Mouse (Mus musculus): ENCODE measurements at regions not wholly inside any gene's neighbourhood (a gene's known extent, or its start where the extent isn't known, plus 50 kb on each side); places are given as distances from the start of the nearest gene placed in this dataset.

DNA sequence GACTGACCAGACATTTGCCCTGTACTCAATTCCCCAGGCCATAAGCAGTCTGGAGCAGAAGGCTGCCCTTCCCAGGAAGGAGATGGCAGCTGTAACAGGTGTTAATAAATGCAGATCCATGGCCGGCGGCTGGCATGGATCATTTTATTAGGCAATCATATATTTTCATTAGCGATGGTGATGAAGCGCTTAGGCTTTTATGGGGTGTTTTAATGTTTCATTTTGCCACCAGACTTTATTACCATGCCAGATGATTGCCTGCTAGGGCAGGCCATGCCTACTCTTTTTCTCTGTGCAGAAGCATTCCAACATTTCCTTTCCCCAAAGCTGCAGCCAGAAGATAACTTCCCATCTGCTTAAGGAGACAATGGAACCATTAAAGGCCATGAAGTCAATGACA, 596.2 kb downstream of the Gm9195 start:
- no peak for DNase-seq (ENCODE audit: low spot score in 2 of 2)

DNA sequence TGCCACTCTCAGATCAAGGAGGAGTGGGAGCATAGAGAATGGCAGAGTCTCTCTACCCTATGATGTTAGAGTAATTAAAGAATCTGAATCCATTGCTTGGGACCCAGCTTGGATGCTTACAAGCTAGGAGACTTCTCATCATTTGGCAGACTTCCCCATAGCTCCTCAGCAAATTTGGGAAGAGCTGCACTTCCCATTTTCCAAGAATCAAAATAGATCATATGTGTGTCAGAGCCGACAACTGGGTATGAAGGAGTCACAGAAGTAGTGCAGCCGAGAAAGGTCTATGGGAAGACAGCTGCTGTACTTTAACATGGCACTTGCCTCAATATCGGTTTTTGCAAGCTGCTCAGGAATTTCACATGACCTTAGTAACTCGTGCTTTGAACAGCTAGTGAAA, 596.8 kb downstream of the Gm9195 start:
- no peak for DNase-seq (ENCODE audit: low spot score in 2 of 2)

DNA sequence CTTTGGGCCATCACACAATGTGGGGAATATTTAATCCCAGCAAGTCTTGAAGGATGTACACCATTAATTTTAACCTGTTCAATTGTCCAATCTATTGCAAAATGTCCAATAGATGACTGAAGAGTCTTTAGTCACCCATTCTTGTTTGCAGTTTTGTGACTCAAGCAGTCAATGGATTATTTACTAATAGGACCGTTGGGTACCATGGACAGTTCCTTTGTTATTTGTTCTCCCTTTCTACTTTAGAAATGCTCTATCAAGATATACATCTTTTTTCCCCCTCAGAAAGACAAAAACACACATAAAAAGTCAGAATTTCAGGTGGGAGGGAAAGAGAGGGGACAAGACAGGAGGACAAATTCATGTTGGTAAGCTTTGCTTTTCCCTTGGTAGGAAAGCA, 598.3 kb downstream of the Gm9195 start:
- DNase-seq (ENCODE audit: low spot score in 2 of 2), result no peak

GRCm38 (mm10) chr14:71891667-71892066, 600.0 kb downstream of the Gm9195 start:
- DNase-seq (ENCODE audit: low spot score in 2 of 2), result no peak

GRCm38 (mm10) chr14:71882871-71883270, 608.8 kb downstream of the Gm9195 start:
- no peak for DNase-seq (ENCODE audit: low spot score in 2 of 2)

DNA sequence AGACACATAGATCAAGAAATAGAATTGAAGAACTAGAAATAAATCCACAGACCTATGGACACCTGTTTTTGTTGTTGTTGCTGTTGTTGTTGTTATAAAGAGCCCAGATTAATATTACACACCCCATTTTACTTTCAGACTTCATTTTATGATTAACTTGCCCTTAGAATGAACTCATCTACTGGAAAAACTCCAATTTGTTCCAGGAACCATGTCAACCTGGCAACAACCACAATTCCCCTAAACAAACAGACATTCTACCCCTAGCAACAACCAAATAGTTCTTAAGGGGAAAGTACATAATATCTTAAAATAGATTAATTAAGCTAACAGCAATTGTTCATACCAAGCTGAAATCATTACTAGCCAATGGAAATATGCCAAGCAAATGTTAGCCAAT, 646.1 kb downstream of the Gm9195 start:
- DNase-seq (ENCODE audit: low spot score in 2 of 2), result no peak

DNA sequence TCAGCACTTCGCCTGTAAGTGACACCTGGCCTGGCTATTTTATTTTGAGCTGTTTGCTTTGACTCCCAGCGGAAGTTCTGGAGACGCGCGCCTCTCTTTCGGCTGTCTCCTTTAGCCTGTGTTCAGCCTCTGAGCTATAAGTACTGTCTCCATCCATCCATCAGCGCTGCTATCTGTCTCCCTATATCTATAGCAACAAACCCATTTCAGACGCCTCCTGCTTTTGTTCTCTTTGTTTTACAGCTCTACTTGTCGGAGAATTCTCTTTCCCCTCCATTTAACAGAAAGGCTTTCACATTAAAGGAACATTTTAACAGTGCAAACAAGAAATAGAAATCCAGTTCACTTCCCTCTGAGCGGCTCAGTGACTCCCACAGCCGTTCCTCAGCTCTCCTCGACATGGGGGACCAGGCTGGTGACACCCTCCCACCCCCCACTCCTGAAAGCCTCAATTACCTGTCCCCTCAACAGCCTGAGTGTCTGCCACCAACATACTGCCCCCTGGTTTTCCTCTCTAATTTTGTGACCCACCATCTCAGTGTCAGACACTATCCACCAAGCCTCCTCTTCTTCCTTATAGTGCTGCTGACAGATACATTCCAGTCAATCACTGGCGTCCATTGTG, 682.7 kb downstream of the Gm9195 start:
- no peak for DNase-seq (ENCODE audit: low spot score in 2 of 2)

- no peak for DNase-seq (ENCODE audit: low spot score in 2 of 2)
These were observed 686.0 kb downstream of the Gm9195 start for GRCm38 (mm10) chr14:71805624-71806023.

DNA sequence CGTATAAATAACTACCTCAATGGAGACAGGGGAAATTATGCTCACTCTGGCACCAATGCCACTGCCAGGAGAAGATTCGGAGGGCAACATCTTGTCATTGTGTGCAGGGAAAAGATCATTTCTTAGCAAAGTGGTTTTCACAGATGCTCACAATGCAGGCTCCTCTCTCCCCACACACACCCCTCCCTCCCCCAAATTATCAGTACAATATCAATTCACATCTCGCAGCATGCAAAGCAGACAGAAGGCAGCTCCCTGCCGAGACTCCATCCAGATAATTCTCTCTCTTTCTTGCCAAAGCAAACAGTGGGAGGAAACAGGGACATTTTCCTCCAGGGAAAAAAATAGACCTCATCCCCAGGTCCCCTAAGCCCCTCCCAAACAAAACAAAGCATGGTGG, 691.8 kb downstream of the Gm9195 start:
- DNase-seq (ENCODE audit: low spot score in 2 of 2), result no peak

- no peak for DNase-seq (ENCODE audit: low spot score in 2 of 2)
These were observed 695.9 kb downstream of the Gm9195 start for GRCm38 (mm10) chr14:71795713-71796112.

DNA sequence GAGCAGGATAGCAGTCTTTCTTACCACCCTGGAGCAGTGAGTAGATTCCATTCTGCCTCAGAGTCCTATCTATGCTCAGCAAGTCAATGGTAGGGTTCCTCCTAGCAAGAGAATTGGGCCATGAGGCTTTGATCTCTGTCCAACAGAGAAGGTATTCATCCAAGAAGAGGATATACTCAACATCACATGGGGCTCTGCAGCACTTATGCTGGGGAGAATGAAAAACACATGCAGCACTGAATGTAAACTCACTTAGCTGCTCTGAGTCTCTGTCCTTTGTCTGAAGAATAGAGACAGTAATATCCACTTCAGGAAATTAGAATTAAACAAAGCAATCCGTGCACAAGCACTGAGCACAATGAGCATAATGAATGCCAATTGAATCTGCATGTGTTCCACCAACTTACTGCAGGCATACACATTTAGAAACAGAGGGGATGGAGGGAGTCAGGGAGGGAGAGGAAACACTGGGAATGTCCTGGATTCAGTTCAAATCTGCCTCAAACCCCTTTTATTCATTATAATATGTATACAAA, 714.6 kb downstream of the Gm9195 start:
- no peak for DNase-seq (ENCODE audit: low spot score in 2 of 2)

DNA sequence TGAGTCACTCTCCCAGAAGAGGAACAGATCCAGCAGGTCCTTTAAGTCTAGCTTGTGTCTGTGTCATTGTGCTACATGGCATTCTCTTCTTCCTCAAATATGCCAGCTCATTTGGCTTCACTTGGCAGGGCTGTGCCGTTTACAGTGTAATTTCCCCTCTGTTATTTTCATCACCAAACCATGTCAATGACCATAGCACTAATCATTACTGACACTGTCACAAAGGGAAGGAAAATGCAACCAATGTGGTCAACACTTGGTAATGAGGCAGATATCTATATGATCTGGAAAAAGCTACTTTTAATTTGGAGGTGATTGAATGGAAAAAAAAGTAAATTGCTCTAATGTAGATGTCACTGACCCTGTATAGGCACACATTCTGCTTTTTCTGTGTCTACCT, 724.8 kb downstream of the Gm9195 start:
- no peak for DNase-seq (ENCODE audit: low spot score in 2 of 2)

GRCm38 (mm10) chr14:71728542-71728941, 763.1 kb downstream of the Gm9195 start:
- peak; percentile 25 to 49 for DNase-seq (ENCODE audit: low spot score in 2 of 2)

GRCm38 (mm10) chr14:71723526-71723925, 768.1 kb downstream of the Gm9195 start:
- no peak for DNase-seq (ENCODE audit: low spot score in 2 of 2)

DNA sequence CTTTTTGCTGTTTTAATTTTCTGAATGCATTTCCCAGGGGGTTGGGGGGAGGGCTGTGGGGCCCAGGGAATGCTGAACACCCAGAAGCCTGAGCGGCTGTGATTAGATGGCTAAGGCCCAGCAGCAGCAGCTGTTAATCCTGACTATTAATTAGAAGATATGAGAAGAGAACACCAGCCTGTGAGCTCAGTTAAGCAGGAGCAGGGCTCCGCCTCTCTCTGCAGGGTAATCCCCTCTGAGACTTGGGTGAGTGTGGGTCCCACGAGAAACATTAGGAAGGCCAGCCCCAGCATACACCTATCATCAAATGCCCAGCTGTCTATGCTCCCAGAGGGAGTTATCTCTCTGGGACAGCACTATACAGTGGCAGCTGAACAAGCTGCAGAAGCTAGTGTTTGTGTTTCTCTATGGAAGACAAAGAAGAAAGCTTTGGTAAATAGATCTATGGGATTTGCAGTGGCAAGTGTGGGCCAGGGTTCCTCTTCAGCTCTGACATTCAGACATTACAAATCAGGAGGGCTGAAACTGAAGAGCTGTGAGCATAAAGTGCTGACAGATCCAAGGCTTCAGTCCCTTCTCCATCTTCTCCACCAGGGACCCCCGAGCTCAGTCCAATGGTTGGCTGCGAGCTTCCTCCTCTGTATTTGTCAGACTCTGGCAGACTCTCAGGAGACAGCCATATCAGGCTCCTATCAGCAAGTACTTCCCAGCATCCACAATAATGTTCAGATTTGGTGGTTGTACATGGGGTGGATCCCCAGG, 781.9 kb downstream of the Gm9195 start:
- no peak for DNase-seq (ENCODE audit: low spot score in 2 of 2)

DNA sequence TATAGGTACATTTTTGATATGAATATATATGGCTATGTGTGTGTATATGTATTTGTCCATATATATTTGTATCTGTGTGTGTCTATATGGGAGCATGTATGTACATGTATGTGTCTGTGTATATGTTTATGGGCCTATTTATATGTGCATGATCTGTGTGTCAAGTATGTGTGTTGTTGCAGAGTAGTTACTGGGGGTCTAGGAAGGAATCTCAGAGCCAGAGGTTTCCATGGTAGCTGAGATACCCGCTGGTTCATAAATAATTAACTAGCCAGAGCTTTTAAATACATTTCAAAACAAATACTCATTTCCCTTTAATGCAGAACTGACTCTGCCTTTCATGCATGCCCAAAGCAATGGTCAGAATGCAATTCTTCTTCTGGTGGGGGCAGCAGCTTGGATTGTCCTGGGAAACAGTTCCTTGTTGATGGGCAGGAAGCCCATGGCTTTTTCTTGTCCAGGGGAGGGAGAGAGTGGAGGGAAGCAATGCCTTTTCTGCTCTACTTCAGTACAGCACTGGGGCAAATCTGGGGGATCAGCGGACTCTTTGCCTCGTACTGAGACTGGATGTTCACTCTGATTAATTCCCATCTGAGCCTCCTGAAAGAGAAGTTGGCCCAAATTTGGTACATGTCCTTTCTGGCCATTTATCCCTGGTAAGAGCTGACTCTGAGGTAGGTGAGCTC, 798.7 kb downstream of the Gm9195 start:
- DNase-seq (ENCODE audit: low spot score in 2 of 2), result no peak

- no peak for DNase-seq (ENCODE audit: low spot score in 2 of 2)
These were observed 817.1 kb downstream of the Gm9195 start for GRCm38 (mm10) chr14:71674564-71674963.

- DNase-seq (ENCODE audit: low spot score in 2 of 2), result no peak
These were observed 817.8 kb downstream of the Gm9195 start for GRCm38 (mm10) chr14:71673837-71674236.

DNA sequence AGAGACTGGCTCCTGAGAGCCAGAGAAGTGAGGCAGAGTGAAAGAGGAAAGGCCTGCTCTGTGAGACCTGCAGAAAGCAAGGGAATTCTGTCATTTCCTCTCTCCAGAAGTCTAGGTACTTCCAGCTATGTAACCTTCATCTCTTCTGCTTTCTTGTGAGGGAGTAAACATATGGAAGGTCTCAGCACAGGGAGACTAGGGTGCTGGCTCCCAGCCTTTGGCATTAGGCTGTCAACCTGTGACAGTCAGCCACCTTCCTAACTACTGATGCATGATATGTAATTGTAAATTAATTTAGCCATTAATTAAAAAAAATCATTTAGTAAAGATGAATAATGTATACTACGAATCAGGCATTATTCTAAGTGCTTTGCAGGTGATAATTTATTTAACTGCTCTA, 819.2 kb downstream of the Gm9195 start:
- DNase-seq (ENCODE audit: low spot score in 2 of 2), result no peak

- no peak for DNase-seq (ENCODE audit: low spot score in 2 of 2)
These were observed 819.6 kb downstream of the Gm9195 start for GRCm38 (mm10) chr14:71671994-71672393.

- peak in 1 of 2 experiments; percentile 33 for DNase-seq (ENCODE audit: low spot score in 2 of 2)
These were observed 821.2 kb downstream of the Gm9195 start for GRCm38 (mm10) chr14:71670435-71670834.

DNA sequence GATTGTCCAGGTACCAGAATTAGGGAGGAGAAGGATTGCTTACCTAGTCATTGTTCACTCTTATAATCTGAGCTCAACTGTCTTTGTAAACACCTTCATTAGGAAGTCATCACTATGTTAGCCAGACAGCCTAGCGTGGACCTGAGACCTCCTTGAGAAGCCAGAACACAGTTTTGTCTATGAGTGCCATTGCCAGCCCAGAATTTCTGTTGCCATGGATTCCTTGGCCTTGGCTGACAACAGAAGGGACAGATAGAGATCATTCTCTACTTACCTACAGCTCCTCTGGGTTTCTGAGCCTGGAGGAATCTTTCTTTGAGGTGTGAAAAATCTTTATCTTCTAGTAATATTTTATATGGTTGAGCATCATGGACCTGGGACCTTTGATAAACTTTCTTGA, 825.0 kb downstream of the Gm9195 start:
- no peak for DNase-seq (ENCODE audit: low spot score in 2 of 2)

GRCm38 (mm10) chr14:71660166-71660565, 831.5 kb downstream of the Gm9195 start:
- no peak for DNase-seq (ENCODE audit: low spot score in 2 of 2)

All from frontal cortex, postnatal 14 days (tissue).